Mouse (Mus musculus): ENCODE results near the gene Cops7b. TPM values are rescaled to one million over a fixed set of nuclear protein-coding genes. Genes with fewer than 3 reads are reported as not detected.

Gene Cops7b
- polyA plus RNA-seq, 1 experiment from 2014 or later = 55.6 TPM

- H3K36me3 ChIP-seq (ENCODE audit: control insufficient read depth, insufficient read depth, low read length) = peaks cover under 1% of the 10 kb centered on the region; the same call in 1 of the 2 replicates
- no peak overlapping the region for H3K27ac ChIP-seq (replicated peaks; ENCODE audit: low read depth, low read length)
- H3K9ac ChIP-seq (replicated peaks; ENCODE audit: low read length) = no peak overlapping the region
- H3K4me2 ChIP-seq (ENCODE audit: low read length) = no peak overlapping the region
- no peak overlapping the region for H3K4me3 ChIP-seq (replicated peaks; ENCODE audit: low read depth, low read length)
- peak; percentile 81 for DNase-seq
- ATAC-seq (ENCODE audit: low FRiP score, low TSS enrichment) = no peak
- no peaks in the 10 kb centered on the region for H3K4me1 ChIP-seq (ENCODE audit: control insufficient read depth, insufficient read depth, low read length)
- no peaks in the 10 kb centered on the region for H3K27me3 ChIP-seq (ENCODE audit: control insufficient read depth, insufficient read depth, low read length)
- no peaks in the 10 kb centered on the region for H3K9me3 ChIP-seq (ENCODE audit: control insufficient read depth, low read length)
Observed at GRCm38 (mm10) chr1:86614269-86614668, 31.6 kb downstream of the Cops7b start.

- Histone ChIP-seq H3K36me3 (ENCODE audit: control insufficient read depth, insufficient read depth, low read length) (no peaks in the 10 kb centered on the region), H3K4me2 (ENCODE audit: low read length) (no peak overlapping the region), H3K9me3 (ENCODE audit: control insufficient read depth, low read length) (no peaks in the 10 kb centered on the region), H3K27ac (replicated peaks; ENCODE audit: low read depth, low read length) (no peak overlapping the region), H3K27me3 (ENCODE audit: control insufficient read depth, insufficient read depth, low read length) (no peaks in the 10 kb centered on the region), H3K9ac (replicated peaks; ENCODE audit: low read length) (no peak overlapping the region), H3K4me3 (replicated peaks; ENCODE audit: low read depth, low read length) (no peak overlapping the region), H3K4me1 (ENCODE audit: control insufficient read depth, insufficient read depth, low read length) (no peaks in the 10 kb centered on the region)
- 59% methylated on average over 10 of the region's 10 CpGs for WGBS
- no peak for ATAC-seq (ENCODE audit: low FRiP score, low TSS enrichment)
- DNase-seq = peak; percentile 92
Observed at GRCm38 (mm10) chr1:86618454-86619125, 35.9 kb downstream of the Cops7b start.

GRCm38 (mm10) chr1:86622296-86622695 lies 39.6 kb downstream of the Cops7b start:
- no peak overlapping the region for H3K4me3 ChIP-seq (replicated peaks; ENCODE audit: low read depth, low read length)
- WGBS = 50% methylated on average over 2 of the region's 2 CpGs
- no peaks in the 10 kb centered on the region for H3K27me3 ChIP-seq (ENCODE audit: control insufficient read depth, insufficient read depth, low read length)
- DNase-seq (no peak), ATAC-seq (ENCODE audit: low FRiP score, low TSS enrichment) (no peak)
- H3K9me3 ChIP-seq (ENCODE audit: control insufficient read depth, low read length) = no peaks in the 10 kb centered on the region
- no peaks in the 10 kb centered on the region for H3K4me1 ChIP-seq (ENCODE audit: control insufficient read depth, insufficient read depth, low read length)
- H3K36me3 ChIP-seq (ENCODE audit: control insufficient read depth, insufficient read depth, low read length) = no peaks in the 10 kb centered on the region
- H3K4me2 ChIP-seq (ENCODE audit: low read length) = no peak overlapping the region
- no peak overlapping the region for H3K27ac ChIP-seq (replicated peaks; ENCODE audit: low read depth, low read length)
- no peak overlapping the region for H3K9ac ChIP-seq (replicated peaks; ENCODE audit: low read length)

- Histone ChIP-seq H3K4me2 (ENCODE audit: low read length) (no peak overlapping the region), H3K27me3 (ENCODE audit: control insufficient read depth, insufficient read depth, low read length) (no peaks in the 10 kb centered on the region), H3K9ac (replicated peaks; ENCODE audit: low read length) (no peak overlapping the region), H3K4me3 (replicated peaks; ENCODE audit: low read depth, low read length) (no peak overlapping the region), H3K4me1 (ENCODE audit: control insufficient read depth, insufficient read depth, low read length) (no peaks in the 10 kb centered on the region), H3K27ac (replicated peaks; ENCODE audit: low read depth, low read length) (no peak overlapping the region), H3K36me3 (ENCODE audit: control insufficient read depth, insufficient read depth, low read length) (no peaks in the 10 kb centered on the region), H3K9me3 (ENCODE audit: control insufficient read depth, low read length) (no peaks in the 10 kb centered on the region)
- ATAC-seq (ENCODE audit: low FRiP score, low TSS enrichment) (no peak), DNase-seq (no peak)
- 75% methylated on average over 16 of the region's 16 CpGs for WGBS
Observed at GRCm38 (mm10) chr1:86623001-86624000, 40.6 kb downstream of the Cops7b start.

- no peaks in the 10 kb centered on the region for H3K36me3 ChIP-seq (ENCODE audit: control insufficient read depth, insufficient read depth, low read length)
- no peaks in the 10 kb centered on the region for H3K9me3 ChIP-seq (ENCODE audit: control insufficient read depth, low read length)
- no peak for DNase-seq
- WGBS = 89% methylated on average over 3 of the region's 3 CpGs
- H3K27ac ChIP-seq (replicated peaks; ENCODE audit: low read depth, low read length) = no peak overlapping the region
- no peak overlapping the region for H3K9ac ChIP-seq (replicated peaks; ENCODE audit: low read length)
- no peaks in the 10 kb centered on the region for H3K27me3 ChIP-seq (ENCODE audit: control insufficient read depth, insufficient read depth, low read length)
- no peaks in the 10 kb centered on the region for H3K4me1 ChIP-seq (ENCODE audit: control insufficient read depth, insufficient read depth, low read length)
- no peak overlapping the region for H3K4me2 ChIP-seq (ENCODE audit: low read length)
- no peak for ATAC-seq (ENCODE audit: low FRiP score, low TSS enrichment)
- H3K4me3 ChIP-seq (replicated peaks; ENCODE audit: low read depth, low read length) = no peak overlapping the region
Observed at GRCm38 (mm10) chr1:86628270-86628669, 45.6 kb downstream of the Cops7b start.

- ATAC-seq (ENCODE audit: low FRiP score, low TSS enrichment) = no peak
- H3K4me3 ChIP-seq (replicated peaks; ENCODE audit: low read depth, low read length) = no peak overlapping the region
- 51% methylated on average over 4 of the region's 4 CpGs for WGBS
Observed at GRCm38 (mm10) chr1:86629936-86630335, 47.2 kb downstream of the Cops7b start.

GRCm38 (mm10) chr1:86630527-86630926 lies 47.8 kb downstream of the Cops7b start:
- Histone ChIP-seq H3K9ac (replicated peaks; ENCODE audit: low read length) (no peak overlapping the region), H3K27me3 (ENCODE audit: control insufficient read depth, insufficient read depth, low read length) (no peaks in the 10 kb centered on the region), H3K4me1 (ENCODE audit: control insufficient read depth, insufficient read depth, low read length) (no peaks in the 10 kb centered on the region; the same call in 1 of the 2 replicates), H3K4me3 (replicated peaks; ENCODE audit: low read depth, low read length) (no peak overlapping the region), H3K36me3 (ENCODE audit: control insufficient read depth, insufficient read depth, low read length) (no peaks in the 10 kb centered on the region), H3K9me3 (ENCODE audit: control insufficient read depth, low read length) (no peaks in the 10 kb centered on the region), H3K4me2 (ENCODE audit: low read length) (no peak overlapping the region), H3K27ac (replicated peaks; ENCODE audit: low read depth, low read length) (no peak overlapping the region)
- WGBS = 80% methylated on average over 4 of the region's 4 CpGs
- DNase-seq (no peak), ATAC-seq (ENCODE audit: low FRiP score, low TSS enrichment) (no peak)

More at GRCm38 (mm10) chr1:86629936-86630335, 47.2 kb downstream of the Cops7b start:
- no peaks in the 10 kb centered on the region for H3K9me3 ChIP-seq (ENCODE audit: control insufficient read depth, low read length)
- H3K27ac ChIP-seq (replicated peaks; ENCODE audit: low read depth, low read length) = no peak overlapping the region
- H3K4me1 ChIP-seq (ENCODE audit: control insufficient read depth, insufficient read depth, low read length) = no peaks in the 10 kb centered on the region; the same call in 1 of the 2 replicates
- no peaks in the 10 kb centered on the region for H3K36me3 ChIP-seq (ENCODE audit: control insufficient read depth, insufficient read depth, low read length)
- H3K27me3 ChIP-seq (ENCODE audit: control insufficient read depth, insufficient read depth, low read length) = no peaks in the 10 kb centered on the region
- DNase-seq = no peak
- H3K9ac ChIP-seq (replicated peaks; ENCODE audit: low read length) = no peak overlapping the region
- no peak overlapping the region for H3K4me2 ChIP-seq (ENCODE audit: low read length)

- H3K27ac ChIP-seq (replicated peaks; ENCODE audit: low read depth, low read length) = no peak overlapping the region
Observed at GRCm38 (mm10) chr1:86632732-86633380, 50.2 kb downstream of the Cops7b start.

More at GRCm38 (mm10) chr1:86632732-86633380, 50.2 kb downstream of the Cops7b start:
- no peaks in the 10 kb centered on the region for H3K36me3 ChIP-seq (ENCODE audit: control insufficient read depth, insufficient read depth, low read length)
- no peaks in the 10 kb centered on the region for H3K9me3 ChIP-seq (ENCODE audit: control insufficient read depth, low read length)
- WGBS = 74% methylated on average over 6 of the region's 6 CpGs
- H3K9ac ChIP-seq (replicated peaks; ENCODE audit: low read length) = no peak overlapping the region
- DNase-seq = no peak
- H3K4me1 ChIP-seq (ENCODE audit: control insufficient read depth, insufficient read depth, low read length) = no peaks in the 10 kb centered on the region; the same call in 1 of the 2 replicates
- no peaks in the 10 kb centered on the region for H3K27me3 ChIP-seq (ENCODE audit: control insufficient read depth, insufficient read depth, low read length)
- H3K4me3 ChIP-seq (replicated peaks; ENCODE audit: low read depth, low read length) = no peak overlapping the region
- no peak overlapping the region for H3K4me2 ChIP-seq (ENCODE audit: low read length)
- ATAC-seq (ENCODE audit: low FRiP score, low TSS enrichment) = no peak
